In genomic region chr17:46552841-46553423, GRCm38 (mm10) we compare ENCODE assay signal across 8 mouse cellular contexts. TPM values are rescaled to one million over a fixed set of nuclear protein-coding genes. Genes with fewer than 3 reads are reported as not detected.
A peak's percentile ranks its signal among the peaks of the same experiment; 100 is the strongest.
DNase-seq lines count a peak whose midpoint lies in the region; ATAC-seq lines count a peak whose summit lies in the region.

No protein-coding gene starts in this region.

- peak overlapping the region; percentile 100 for H3K4me3 ChIP-seq in hindbrain, embryonic 10.5 days
- peak overlapping the region; percentile 92 for H3K4me3 ChIP-seq in lung, embryonic 15.5 days

- peak overlapping the region; percentile 83 for H3K4me2 ChIP-seq in lung, embryonic 15.5 days

- 1% methylated on average over 24 of the region's 24 CpGs for WGBS in hindbrain, embryonic 10.5 days
- WGBS in lung, embryonic 15.5 days = 1% methylated on average over 24 of the region's 24 CpGs

- H3K9me3 ChIP-seq in hindbrain, embryonic 10.5 days = no peaks in the 10 kb centered on the region
- H3K9me3 ChIP-seq in lung, embryonic 15.5 days = no peaks in the 10 kb centered on the region

- peaks cover 62% of the 10 kb centered on the region for H3K4me1 ChIP-seq in hindbrain, embryonic 10.5 days (replicated peaks)
- H3K4me1 ChIP-seq in lung, embryonic 15.5 days = peaks cover 48% of the 10 kb centered on the region

- H3K27me3 ChIP-seq in hindbrain, embryonic 10.5 days (ENCODE audit: insufficient read depth, poor library complexity, severe bottlenecking) = peaks cover 9% of the 10 kb centered on the region; the same call in 1 of the 2 replicates
- H3K27me3 ChIP-seq in lung, embryonic 15.5 days = no peaks in the 10 kb centered on the region

- H3K27ac ChIP-seq in hindbrain, embryonic 10.5 days = peak overlapping the region; percentile 74
- H3K27ac ChIP-seq in lung, embryonic 15.5 days = peak overlapping the region; percentile 97

- ATAC-seq in lung, embryonic 15.5 days (ENCODE audit: borderline replicate concordance, extremely low read depth, low FRiP score, low TSS enrichment) = peak; percentile 69

- peak overlapping the region; percentile 26 for H3K9ac ChIP-seq in lung, embryonic 15.5 days

- DNase-seq in Muller cell, postnatal 12 days (ENCODE audit: inconsistent ontology term) = peak; percentile 99
- DNase-seq in cerebellum, postnatal 10 days = peak; percentile 90 to 94
- peak; percentile 91 to 93 for DNase-seq in frontal cortex, adult 2 months (ENCODE audit: extremely low spot score in 1 of 2, low spot score in 1 of 2)
- peak; percentile 87 for DNase-seq in hindbrain, embryonic 10.5 days (ENCODE audit: low spot score)
- peak; percentile 88 for DNase-seq in layer of hippocampus, adult 9-10 months (ENCODE audit: low spot score)
- DNase-seq in ovary, postnatal 10 days (ENCODE audit: low spot score) = peak; percentile 80
- DNase-seq in thymus, postnatal 25 days = peak; percentile 38

- peaks cover 46% of the 10 kb centered on the region for H3K36me3 ChIP-seq in hindbrain, embryonic 10.5 days
- H3K36me3 ChIP-seq in lung, embryonic 15.5 days = peaks cover 40% of the 10 kb centered on the region

RNA-seq across cellular contexts. Expression of gene Srf, which starts 3.0 kb away (rescaled TPM):
- polyA plus RNA-seq in frontal cortex, adult 2 months (2012; rRNA removed) = 74.8 and 82.0 TPM in 2 replicates
- 5.9 and 7.8 TPM in 2 replicates for polyA plus RNA-seq in hindbrain, embryonic 10.5 days (2016; fragmentation: Nextera tagmentation; extraction: Ambion mirVana)
- polyA plus RNA-seq in lung, embryonic 15.5 days (2015; fragmentation: Nextera tagmentation; extraction: Ambion mirVana) = 10.4 and 10.7 TPM in 2 replicates

RNA-seq across cellular contexts. Expression of gene Cul9, which starts 6.7 kb away (rescaled TPM):
- polyA plus RNA-seq in frontal cortex, adult 2 months (2012; rRNA removed) = 65.3 and 66.8 TPM in 2 replicates
- polyA plus RNA-seq in hindbrain, embryonic 10.5 days (2016; fragmentation: Nextera tagmentation; extraction: Ambion mirVana) = 4.5 and 7.6 TPM in 2 replicates
- polyA plus RNA-seq in lung, embryonic 15.5 days (2015; fragmentation: Nextera tagmentation; extraction: Ambion mirVana) = 2.9 and 3.4 TPM in 2 replicates

RNA-seq across cellular contexts. Expression of gene Dnph1, which starts 56.4 kb away (rescaled TPM):
- 4.0 and 4.8 TPM in 2 replicates for polyA plus RNA-seq in frontal cortex, adult 2 months (2012; rRNA removed)
- 75.2 and 91.2 TPM in 2 replicates for polyA plus RNA-seq in hindbrain, embryonic 10.5 days (2016; fragmentation: Nextera tagmentation; extraction: Ambion mirVana)
- polyA plus RNA-seq in lung, embryonic 15.5 days (2015; fragmentation: Nextera tagmentation; extraction: Ambion mirVana) = 43.0 and 51.3 TPM in 2 replicates

Comparison
In these comparisons a context has a peak if more than half of its experiments do, and no peak if none do; other contexts are left out.
1. Peak in every context shown above with its lines: DNase-seq, ATAC-seq, H3K4me3 ChIP-seq and H3K27ac ChIP-seq.
2. DNase-seq: peak in every context shown above with its lines; median percentile 99 in Muller cell, postnatal 12 days; 92 in cerebellum, postnatal 10 days; 92 in frontal cortex, adult 2 months; 88 in layer of hippocampus, adult 9-10 months; 87 in hindbrain, embryonic 10.5 days; 80 in ovary, postnatal 10 days; 38 in thymus, postnatal 25 days.